Mouse (Mus musculus): ENCODE data around the gene Nap1l4. TPM values are rescaled to one million over a fixed set of nuclear protein-coding genes. Genes with fewer than 3 reads are reported as not detected.

Nap1l4 gene
- total RNA-seq, 2 experiments from 2014 or later, result 126 to 133 TPM

DNA sequence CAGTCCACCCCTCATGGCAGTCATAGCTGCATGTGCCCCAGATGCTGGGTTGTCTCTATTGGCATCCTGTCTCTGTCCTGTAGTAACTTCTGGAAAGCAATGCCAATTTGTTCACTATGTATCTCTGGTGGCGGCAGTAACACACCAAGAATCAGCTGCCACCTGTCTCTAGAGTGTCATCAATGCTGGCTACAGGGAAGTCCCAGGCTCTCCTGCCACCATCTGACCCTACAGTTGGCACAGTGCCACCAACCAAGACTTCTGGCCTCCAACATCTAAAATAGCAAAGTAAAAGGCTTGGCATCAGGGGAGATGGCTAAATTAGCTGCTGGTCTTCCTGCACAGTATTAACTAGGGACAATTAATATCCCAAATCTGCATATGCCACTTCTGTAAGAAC is 16.5 kb downstream of the Nap1l4 start:
- no peak for ATAC-seq (replicated peaks; ENCODE audit: poor library complexity, severe bottlenecking)

DNA sequence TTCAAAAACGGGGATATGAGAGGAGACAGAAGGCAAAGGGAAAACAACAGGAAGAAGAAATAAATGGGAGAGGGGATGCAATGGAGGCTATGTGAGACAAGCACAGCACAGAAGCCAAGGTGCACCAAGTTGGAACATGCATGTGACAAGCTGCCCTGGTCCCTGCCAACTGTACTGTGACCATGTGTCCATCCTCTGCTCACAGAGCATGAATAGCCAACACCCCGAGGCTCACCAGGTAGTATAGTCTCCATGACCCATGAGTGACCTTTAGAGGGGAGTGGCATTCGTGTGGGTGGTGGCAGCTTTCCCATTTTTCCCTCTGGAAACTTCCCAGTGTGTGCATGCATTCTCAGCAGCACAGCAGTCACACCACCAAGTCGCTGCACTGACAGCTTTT is 29.6 kb downstream of the Nap1l4 start:
- ATAC-seq (replicated peaks; ENCODE audit: poor library complexity, severe bottlenecking), result no peak

DNA sequence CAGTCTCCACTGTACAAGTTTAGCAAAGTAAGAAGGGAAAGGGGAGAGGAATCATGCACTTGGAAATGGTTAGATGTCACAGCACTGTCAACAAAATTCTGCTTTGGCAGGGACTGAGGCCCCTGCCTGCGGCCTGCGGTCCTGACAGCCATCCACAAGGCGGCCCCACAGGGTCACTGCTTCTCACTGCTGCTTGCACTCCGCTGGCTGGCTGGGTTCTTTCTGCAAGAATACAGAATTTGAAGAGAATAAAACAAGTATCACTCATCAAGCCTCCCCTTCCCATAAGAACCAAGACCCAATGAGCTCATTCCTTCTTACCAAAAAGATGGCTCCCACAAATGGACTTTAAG is 34.5 kb downstream of the Nap1l4 start:
- no peak for ATAC-seq (replicated peaks; ENCODE audit: poor library complexity, severe bottlenecking)

DNA sequence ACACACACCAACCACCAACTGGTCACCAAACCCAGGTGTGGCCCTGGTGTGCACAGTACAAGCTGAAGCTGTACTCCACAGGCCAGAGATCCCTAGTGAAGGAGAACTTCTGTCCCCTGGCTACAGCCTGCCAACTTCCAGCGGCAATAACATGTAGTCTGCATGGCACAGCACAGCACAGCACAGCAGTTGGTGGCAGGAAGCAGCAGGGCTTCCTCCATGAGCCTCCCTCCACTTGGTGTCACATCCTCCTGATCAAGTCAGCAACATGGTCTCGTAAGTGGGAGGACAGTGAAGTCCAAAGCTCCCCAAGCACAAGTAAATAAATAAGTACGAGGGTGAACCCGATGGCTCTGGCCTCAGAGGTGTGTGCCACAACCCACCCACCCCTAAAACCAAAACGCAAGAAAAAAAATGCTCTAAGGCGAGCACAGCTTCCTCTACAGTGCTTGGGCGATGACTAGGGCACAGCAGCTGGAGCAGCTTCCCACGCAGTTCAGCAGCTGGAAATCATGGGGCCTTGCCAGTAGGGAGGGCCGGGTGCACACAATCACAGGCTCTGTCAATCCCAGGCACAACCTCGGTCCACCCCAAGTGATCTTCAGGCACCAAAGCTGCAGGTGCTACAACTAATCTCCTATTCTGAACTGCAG is 35.0 kb downstream of the Nap1l4 start:
- ATAC-seq (replicated peaks; ENCODE audit: poor library complexity, severe bottlenecking), result peak; percentile 52

DNA sequence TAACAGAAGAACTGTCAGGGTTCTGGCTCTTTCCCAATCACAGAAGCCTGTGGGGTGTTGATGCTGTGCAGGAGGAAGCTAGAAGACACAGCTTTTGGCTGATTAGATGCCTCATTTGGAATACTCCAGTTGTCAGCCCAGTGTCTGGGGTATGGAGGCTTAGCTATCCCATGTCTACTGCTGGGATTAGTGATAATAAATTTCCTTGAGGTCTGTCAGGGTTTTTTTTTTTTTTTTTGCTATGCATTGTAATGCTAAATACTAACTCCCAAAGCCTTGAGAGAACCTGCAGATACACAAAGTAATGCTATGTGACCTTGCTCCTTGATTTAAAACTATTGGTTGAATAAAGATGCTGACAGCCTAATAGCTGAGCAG is 37.6 kb downstream of the Nap1l4 start:
- ATAC-seq (replicated peaks; ENCODE audit: poor library complexity, severe bottlenecking), result no peak

DNA sequence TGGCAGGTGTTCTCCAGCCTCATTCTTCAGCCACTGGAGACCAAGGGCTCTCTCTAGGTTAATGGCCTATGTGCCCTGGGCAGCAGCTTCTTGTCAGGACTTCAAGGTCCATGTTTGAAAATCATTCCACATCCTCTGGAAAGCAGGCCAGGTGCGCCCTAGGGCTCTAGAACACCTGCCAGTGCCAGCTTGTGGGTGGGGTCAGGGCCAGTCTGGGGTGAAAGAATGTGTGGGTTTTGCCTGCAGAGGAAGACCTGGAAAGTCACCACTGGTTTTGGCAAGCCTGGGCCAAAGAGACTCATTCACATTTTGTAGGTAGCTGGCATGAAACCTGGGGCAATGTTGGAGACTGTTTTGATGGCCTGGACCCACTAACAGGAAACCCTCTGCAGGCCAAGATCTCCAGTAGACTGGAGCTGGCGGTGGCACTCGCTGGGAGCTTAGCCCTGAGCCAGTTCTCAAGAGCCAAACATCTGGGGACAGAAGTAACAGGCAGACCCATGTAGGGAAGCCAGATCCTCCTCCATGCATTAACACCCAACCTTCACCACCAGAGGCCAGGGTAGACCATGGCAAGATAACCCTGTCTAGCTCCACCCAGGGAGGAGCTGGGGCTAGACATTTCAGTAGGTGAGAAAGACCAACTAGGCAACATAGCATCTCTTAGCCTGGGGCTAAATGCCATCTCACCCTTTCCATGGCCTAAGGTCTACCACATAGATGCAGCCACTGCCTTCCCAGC is 38.1 kb downstream of the Nap1l4 start:
- ATAC-seq (replicated peaks; ENCODE audit: poor library complexity, severe bottlenecking), result no peak

DNA sequence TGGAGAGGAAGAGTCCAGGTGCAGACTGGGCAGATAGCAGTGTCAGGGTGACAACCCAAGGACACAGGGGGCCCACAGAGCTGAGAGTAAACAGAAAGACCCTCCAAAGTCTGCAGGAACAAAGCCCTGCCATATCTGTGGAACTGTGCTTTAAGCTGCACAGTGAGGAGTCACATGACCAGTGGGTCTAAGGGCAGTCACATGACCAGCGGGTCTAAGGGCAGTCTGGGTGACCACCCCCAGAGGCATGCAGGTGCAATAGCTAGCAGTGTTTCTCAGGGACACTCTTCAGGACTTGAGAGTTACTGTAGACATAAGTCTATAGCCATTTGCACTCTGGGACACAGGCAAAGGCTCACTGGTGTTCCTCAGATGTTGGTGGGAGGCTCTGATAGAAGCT is 39.3 kb downstream of the Nap1l4 start:
- ATAC-seq (replicated peaks; ENCODE audit: poor library complexity, severe bottlenecking), result no peak

DNA sequence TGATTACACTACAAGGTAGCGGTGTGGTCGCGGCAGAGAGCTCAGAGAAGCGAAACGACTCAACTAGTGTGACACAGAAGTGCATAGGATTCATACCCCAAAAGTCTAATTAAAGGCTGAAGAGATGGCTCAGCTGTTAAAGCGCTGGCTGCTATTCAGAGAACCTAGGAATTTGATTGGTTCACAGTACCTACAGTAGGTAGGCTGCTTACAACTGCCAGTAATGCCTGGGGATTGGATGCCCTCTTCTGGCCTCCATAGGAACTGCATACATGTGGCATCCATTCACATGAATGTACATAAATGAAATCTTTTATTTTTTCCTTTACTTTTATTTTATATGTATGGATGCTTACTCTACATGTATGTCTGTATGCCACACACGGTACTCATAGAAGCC is 42.2 kb downstream of the Nap1l4 start:
- ATAC-seq (replicated peaks; ENCODE audit: poor library complexity, severe bottlenecking), result peak; percentile 68

DNA sequence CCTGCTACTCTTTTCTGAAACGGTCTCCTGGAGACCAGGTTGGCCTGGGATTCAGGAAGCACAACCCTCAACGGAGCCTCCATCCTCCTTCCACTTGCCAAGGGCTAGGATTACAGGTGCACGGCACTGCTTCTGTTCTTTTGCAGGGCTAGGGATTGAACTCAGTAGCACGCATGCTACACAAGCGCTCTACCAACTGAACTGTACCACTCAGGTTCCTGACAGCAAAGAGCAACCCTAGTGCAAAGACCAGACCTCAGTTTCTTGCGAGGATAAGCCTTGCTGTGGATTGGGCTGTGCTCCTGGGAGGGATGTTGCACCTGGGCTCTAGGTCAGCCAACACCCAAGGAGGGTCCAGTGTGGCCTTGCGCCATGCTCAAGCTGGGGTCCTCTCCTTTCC is 42.6 kb downstream of the Nap1l4 start:
- ATAC-seq (replicated peaks; ENCODE audit: poor library complexity, severe bottlenecking), result 0 out of 2 replicates have a peak, but pooled peaks have one; percentile 1

DNA sequence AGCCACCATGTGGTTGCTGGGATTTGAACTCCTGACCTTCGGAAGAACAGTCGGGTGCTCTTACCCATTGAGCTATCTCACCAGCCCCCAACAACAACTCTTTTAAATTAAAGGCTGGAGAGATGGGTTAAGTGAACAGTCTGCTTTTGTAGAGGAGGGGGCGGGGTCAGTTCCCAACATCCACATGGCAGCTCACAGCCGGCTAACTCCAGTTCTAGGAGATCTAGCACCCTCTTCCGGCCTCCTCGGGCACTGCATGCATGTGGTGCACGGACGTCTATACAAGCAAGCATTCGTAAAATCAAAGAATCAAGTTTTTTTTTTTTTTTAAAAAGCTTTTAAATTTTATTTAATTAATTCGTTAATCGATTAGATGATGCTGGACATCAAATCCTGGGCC is 43.1 kb downstream of the Nap1l4 start:
- ATAC-seq (replicated peaks; ENCODE audit: poor library complexity, severe bottlenecking), result peak; percentile 74

DNA sequence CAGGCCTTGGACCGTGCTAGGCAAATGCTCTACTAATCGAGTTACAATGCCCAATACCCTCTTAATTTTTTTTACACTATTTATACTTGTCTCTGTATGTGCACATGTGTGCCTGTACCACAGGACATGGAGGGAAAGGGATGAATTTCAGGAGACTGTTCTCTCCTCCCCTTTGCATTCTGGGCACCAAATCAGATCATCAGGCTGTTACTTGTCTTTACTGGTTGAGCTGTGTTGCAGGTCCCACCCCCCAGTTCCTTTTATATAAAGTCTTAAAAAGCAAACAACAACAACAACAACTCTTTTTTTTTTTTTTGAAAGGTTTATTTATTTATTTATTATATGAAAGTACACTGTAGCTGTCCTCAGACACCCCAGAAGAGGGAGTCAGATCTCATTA is 43.5 kb downstream of the Nap1l4 start:
- no peak for ATAC-seq (replicated peaks; ENCODE audit: poor library complexity, severe bottlenecking)

DNA sequence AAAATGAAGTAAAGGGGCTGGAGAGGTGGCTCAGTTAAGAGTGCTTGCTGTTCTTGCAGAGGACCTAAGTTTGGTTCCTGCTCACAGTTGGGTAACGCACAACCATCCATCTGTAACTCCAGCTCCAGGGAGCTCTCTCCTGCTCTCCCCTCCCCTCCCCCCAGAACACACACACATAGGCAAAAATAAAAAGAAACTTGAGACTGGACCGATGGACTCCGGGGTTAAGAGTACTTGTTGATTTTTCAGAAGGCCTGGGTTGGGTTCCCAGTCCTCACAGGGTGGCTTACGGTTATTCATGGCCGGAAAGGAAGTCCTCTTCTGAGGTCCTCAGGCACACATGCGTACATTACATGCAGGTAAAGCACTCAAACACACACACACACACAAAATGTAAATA is 45.0 kb downstream of the Nap1l4 start:
- ATAC-seq (replicated peaks; ENCODE audit: poor library complexity, severe bottlenecking), result no peak

DNA sequence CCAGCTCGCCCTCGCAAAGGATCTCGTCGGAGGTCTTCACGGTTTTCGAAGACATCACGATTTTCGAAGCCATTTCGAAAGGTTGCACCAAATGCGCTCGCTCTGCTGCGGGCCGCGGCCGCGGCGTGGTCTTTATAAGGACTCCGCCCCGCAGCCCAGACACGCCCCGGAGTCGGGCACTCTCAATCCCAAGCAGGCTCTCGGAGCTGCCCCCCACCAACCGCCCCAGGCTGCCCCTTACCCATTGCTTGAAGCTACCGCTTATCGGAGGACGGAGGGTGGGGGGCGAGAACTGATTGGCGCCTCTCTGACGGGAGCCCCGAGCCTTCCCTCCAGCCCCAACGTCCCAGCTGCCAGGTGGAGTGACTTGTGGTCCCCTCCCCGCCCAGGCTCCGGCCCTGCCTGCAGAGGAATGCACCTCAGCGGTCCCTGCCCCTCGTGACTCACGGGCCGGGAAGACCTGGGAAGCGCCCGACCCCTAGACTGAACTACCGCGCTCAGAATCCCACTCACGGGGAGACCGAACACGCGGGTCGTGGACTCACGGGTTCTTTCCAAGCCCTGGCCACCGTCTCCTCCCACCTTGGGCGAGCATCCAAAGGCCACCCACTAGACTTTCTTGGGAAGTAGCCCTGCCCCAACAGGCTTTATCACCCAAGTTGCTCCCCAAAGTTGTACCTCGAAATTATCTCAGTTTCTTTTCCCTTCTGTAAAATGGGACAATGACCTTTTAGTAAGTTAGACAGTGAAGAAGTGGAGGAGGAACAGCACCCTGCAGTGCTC is 46.3 kb downstream of the Nap1l4 start, which contains the start of gene Phlda2:
TSS of gene Phlda2 (minus strand) at position 733 of the 783 bp plus-strand sequence.
- ATAC-seq (replicated peaks; ENCODE audit: poor library complexity, severe bottlenecking), result no peak

DNA sequence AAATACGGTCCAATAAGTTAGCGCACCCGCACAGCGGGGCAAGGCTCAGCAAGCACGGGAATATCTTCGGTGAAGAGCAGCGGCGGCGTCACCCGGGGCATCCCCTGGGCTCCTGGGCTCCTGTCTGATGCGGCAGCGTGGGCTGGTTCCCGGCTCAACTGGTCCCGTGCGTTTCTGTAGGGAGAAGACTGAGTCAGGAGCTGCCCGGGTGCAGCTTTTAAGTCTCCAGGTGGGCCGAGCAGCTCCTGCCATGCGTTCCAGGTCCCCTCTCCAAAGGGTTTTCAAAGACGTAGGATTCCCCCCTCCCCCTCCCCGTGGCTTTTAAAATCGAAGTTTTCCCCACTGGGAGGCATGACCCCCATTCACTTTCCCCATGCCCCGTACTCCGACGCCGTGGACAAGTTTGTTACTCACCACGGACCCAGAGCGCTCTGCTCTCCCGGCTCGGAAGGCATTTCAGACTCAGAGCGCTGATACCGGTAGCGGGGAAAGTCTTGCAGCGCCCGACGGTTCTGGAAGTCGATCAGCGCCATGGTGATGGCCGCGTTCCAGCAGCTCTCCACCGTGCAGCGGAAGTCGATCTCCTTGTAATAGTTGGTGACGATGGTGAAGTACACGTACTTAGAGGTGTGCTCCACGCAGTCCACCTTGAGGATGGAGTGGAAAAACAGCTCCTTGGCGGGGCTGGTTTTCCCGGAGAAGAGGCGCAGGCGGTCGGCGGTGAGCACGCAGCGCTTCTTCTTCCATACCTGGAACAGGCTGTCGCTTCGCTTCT is 47.1 kb downstream of the Nap1l4 start:
- ATAC-seq (replicated peaks; ENCODE audit: poor library complexity, severe bottlenecking), result peak; percentile 42

DNA sequence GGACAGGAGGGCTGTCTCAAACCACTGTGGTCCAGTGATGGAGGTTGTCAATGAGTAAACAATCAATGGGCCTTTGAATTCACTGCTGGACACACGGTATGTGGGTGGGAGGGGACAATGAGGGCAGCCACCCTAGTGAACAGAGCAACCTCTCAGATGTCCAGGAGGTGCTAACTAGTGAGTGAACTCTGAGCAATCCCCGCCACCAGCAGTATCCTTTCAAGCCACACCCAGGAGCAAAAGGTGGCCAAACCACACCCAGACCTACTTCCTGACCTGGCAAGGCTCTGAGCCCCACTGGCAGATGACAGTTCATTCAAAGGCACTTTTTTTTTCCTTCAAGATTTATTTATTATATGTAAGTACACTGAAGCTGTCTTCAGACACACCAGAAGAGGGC is 48.0 kb downstream of the Nap1l4 start:
- ATAC-seq (replicated peaks; ENCODE audit: poor library complexity, severe bottlenecking), result no peak

DNA sequence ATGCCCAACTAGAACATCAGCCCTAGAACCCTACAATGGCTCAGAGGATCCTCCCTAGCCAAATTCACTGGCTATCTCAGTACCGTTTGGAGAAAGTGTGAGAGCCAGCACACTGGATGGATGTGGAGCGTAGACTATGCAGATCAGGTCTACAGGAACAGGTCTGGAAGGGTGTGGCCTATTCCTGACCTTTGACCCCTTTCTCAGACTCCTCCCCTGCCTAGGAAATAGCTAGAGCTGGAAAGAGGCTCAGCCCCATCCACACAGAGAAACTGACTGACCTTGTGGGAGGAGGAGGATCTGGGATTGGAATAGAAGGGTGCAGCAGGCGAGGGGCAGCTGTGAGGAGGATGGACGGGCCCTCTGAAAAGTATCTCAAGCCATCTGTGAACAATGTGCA is 50.3 kb downstream of the Nap1l4 start:
- no peak for ATAC-seq (replicated peaks; ENCODE audit: poor library complexity, severe bottlenecking)

DNA sequence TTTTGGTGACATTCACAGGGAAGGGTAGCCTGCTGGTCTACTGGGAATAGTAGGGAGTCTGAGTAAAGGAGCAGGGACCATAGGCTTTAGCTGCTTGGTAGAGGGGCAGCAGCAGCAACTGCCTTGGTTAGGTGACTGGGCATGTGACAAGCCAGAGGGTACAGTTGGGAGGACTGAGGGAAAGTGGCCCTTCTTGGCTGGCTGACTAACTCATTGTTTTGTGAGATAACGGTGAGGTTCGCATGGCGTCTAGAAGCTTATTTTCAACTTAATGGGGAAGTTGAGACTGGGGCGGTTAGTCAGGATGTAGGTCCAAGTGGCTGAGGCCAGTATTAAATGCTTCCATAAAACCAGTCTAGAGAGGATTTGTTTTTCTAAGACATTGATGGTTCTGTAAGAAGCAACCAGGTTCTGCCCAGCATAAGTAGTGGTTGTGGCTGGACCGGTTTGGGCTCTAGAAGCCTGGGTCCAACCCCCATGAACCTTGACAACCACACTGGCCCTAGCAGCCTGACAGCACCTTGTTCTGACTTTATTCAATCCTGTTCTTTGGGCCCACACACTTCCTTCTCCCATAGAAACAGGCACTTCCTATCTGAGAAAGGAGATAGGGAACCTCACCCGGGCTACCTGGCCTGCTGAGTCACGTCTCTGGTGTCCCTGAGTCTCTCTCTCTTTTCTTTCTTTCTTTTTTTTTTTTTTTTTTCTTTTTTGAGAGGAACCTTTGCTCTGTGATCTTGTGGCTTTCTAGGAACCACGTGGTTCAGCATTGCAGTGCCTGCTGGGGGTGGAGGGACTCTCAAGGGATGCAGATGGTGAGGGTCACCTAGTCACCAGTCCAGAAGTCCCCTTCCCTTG is 53.6 kb downstream of the Nap1l4 start:
- ATAC-seq (replicated peaks; ENCODE audit: poor library complexity, severe bottlenecking), result peak; percentile 50

DNA sequence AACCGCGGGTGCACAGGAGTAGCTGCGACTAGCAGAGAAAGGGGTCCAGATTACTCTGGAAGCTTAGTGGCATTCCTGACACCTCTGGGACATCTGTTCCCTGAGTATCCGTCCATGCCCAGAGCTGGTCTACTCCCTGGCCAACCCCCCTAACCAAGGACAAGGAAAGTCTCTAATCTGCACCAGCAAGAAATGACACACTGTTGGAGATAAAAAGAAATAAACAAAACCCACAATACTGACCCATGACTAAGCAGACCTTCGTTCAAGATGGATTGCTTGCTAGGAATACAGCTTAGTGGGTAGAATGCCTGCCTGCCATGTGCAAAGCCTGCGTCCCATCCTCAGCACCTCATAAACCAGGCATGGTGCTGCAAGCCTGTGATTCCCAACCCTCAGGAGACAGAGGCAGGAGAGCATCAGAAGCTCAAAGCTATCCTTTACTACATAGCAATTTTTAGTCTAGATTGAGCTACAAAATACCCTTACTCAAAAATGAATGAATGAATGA is 55.2 kb downstream of the Nap1l4 start:
- no peak for ATAC-seq (replicated peaks; ENCODE audit: poor library complexity, severe bottlenecking)

DNA sequence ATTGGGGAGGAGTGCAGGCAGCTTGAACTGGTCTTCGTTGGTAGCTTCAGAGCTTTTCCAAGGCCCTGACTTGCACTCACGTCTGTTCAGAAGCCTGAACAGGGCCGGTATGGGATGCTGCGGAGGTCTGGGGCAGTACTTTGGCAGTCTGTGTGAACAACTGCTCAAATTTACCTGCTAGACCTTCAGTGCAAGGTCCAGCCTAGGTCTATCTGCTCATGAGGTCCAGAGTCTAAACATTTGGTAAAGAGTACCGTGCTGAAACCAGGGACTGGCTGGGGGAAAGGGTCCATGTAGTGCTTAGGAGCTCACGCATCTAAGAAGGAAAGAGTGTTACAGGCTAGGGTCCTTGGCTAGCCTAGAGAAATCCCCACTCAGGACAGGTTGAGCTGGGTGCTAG is 59.2 kb downstream of the Nap1l4 start:
- ATAC-seq (replicated peaks; ENCODE audit: poor library complexity, severe bottlenecking), result no peak

DNA sequence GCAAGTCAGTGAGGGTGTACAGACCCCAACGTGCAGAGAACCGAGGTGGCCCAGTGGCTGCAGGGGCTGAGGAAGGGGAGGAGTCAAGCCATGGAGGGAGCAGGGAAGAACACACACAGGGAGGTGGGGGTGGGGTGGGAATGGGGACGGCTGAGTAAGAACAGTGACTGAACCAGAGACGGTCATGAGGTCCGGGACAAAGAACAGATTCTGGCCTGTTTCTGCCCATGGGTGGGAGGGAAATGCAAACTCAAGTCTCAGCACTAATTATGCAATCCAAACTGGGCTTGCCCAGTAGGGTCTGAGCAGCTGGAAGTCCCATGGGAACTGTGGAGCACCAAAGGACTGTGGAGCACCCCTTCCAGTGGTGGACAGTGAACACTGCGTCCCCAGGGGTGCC is 66.4 kb downstream of the Nap1l4 start:
- no peak for ATAC-seq (replicated peaks; ENCODE audit: poor library complexity, severe bottlenecking)
